Mouse (Mus musculus): ENCODE results near the gene Zbtb22.
"Not testable (repeated sequence)": the region's sequence is repeated elsewhere in the genome, so short reads cannot be mapped to it uniquely, and the experiment has no call there.

DNA sequence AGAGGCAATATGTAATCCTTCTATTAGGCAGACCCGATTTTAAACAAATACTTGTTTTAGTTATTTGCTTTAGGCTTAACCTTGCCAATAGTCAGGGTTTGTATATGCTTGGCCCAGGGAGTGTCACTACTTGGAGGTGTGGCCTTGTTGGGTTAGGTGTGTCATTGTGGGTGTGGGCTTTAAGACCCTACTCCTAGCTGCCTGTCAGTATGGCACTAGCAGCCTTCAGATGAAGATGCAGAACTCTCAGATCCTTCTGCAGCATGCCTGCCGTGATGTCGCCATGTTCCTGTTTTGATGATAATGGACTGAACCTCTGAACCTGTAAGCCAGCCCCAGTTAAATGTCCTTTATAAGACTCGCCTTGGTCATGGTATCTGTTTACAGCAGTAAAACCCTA, 22.7 kb upstream of the Zbtb22 start:
- not testable (repeated sequence) for TF ChIP-seq POLR2A (IDR thresholded peaks at IDR 0.05; ENCODE audit: borderline replicate concordance, control insufficient read depth, low read depth, low read length); CTCF (IDR thresholded peaks at IDR 0.05; ENCODE audit: control insufficient read depth, insufficient read depth, low read length)
